Mouse (Mus musculus): ENCODE data around the gene Inhba.

- TF ChIP-seq POLR2A (IDR thresholded peaks at IDR 0.05; ENCODE audit: low read depth, low read length): no peak
- no peak for TF ChIP-seq CTCF (conservative IDR thresholded peaks at IDR 0.05; ENCODE audit: insufficient read depth, insufficient read length, low read depth, low read length)
These were observed 66.6 kb downstream of the Inhba start for GRCm38 (mm10) chr13:16078216-16078731.

Data from kidney, adult 2 months (tissue).